Mouse (Mus musculus) CH12.LX (cell line): ENCODE results near the gene Calcb. TPM values are rescaled to one million over a fixed set of nuclear protein-coding genes. Genes with fewer than 3 reads are reported as not detected.

Source experiments
- DNase-seq: peaks from one replicate; pipeline ENCODE4 v3.0.0-alpha.2; 2013; ENCODE audit errors: extremely low read depth
- H3K27ac ChIP-seq: 2 replicates; pipeline ENCODE4 v1.5.1; 2012; ENCODE audit warnings: low read depth, mild to moderate bottlenecking, control low read depth, moderate library complexity; ENCODE audit not compliant: insufficient read depth
- H3K27me3 ChIP-seq: replicated peaks from 2 replicates; pipeline ENCODE3; 2012; ENCODE audit warnings: inconsistent platforms
- H3K36me3 ChIP-seq, 2 experiments: replicated peaks in 1 of 2; 2 replicates each; pipeline versions ENCODE3 to v1.6.1; 2012; ENCODE audit warnings: inconsistent platforms in 1 of 2, low read length in 1 of 2, mild to moderate bottlenecking in 1 of 2, mixed read lengths in 1 of 2, moderate library complexity in 1 of 2; ENCODE audit not compliant: control insufficient read depth in 1 of 2, insufficient read depth in 1 of 2
- H3K4me1 ChIP-seq, 2 experiments: 2 replicates each; pipeline ENCODE4 v1.6.1; 2012; ENCODE audit warnings: inconsistent platforms in 1 of 2, moderate library complexity in 1 of 2; ENCODE audit not compliant: insufficient read depth in 2 of 2, control insufficient read depth in 1 of 2
- H3K4me2 ChIP-seq: 2 replicates; pipeline ENCODE4 v1.6.1; 2012; ENCODE audit warnings: low read depth, mild to moderate bottlenecking, control low read depth; ENCODE audit not compliant: poor library complexity, insufficient read depth, severe bottlenecking
- H3K4me3 ChIP-seq, 3 experiments: fragments of 150-350 bp in 1 of 3; sonication (generic) in 1 of 3; replicated peaks in 1 of 3; 2 replicates each; pipeline versions ENCODE3 to v1.5.1; 2011 to 2012; ENCODE audit warnings: low read depth in 2 of 3, low read length in 2 of 3, mild to moderate bottlenecking in 2 of 3, moderate library complexity in 2 of 3, control low read depth in 1 of 3, improper control_type of control experiment in 1 of 3, inconsistent platforms in 1 of 3, mixed read lengths in 1 of 3; ENCODE audit not compliant: poor library complexity in 1 of 3
- H3K79me2 ChIP-seq: replicated peaks from 2 replicates; pipeline ENCODE4 v1.6.1; 2012; ENCODE audit warnings: mild to moderate bottlenecking, moderate library complexity; ENCODE audit not compliant: control insufficient read depth, poor library complexity, insufficient read depth, severe bottlenecking; ENCODE audit errors: extremely low read depth
- H3K9ac ChIP-seq: 2 replicates; pipeline ENCODE4 v1.6.1; 2012; ENCODE audit warnings: low read depth, mild to moderate bottlenecking, control low read depth, moderate library complexity; ENCODE audit not compliant: insufficient read depth
- H3K9me3 ChIP-seq: replicated peaks from 2 replicates; pipeline ENCODE3; 2012; ENCODE audit warnings: low read length, inconsistent platforms, mixed read lengths
- CHD1 ChIP-seq: IDR thresholded peaks from 2 replicates; pipeline ENCODE4 v1.6.1; 2012; ENCODE audit warnings: low read depth, low read length, improper control_type of control experiment, inconsistent platforms
- CHD2 ChIP-seq: IDR thresholded peaks from 2 replicates; pipeline ENCODE4 v1.6.1; 2011; ENCODE audit warnings: low read length, improper control_type of control experiment
- CTCF ChIP-seq, 2 experiments: IDR thresholded peaks in 1 of 2; conservative IDR thresholded peaks in 1 of 2; 2 replicates each; pipeline ENCODE4 v1.5.1; 2011 to 2012; ENCODE audit warnings: low read depth in 2 of 2, low read length in 2 of 2, improper control_type of control experiment in 1 of 2, inconsistent platforms in 1 of 2, mild to moderate bottlenecking in 1 of 2, moderate library complexity in 1 of 2
- E2F4 ChIP-seq: IDR thresholded peaks from 2 replicates; pipeline ENCODE4 v1.6.1; 2011; ENCODE audit warnings: low read depth, low read length, improper control_type of control experiment; ENCODE audit not compliant: insufficient replicate concordance
- ELF1 ChIP-seq: IDR thresholded peaks from 2 replicates; pipeline ENCODE4 v1.6.1; 2014; ENCODE audit warnings: low read depth, mild to moderate bottlenecking, inconsistent platforms, low read length, improper control_type of control experiment
- EP300 ChIP-seq: IDR thresholded peaks from 2 replicates; pipeline ENCODE4 v1.6.1; 2011; ENCODE audit warnings: low read length, improper control_type of control experiment
- ETS1 ChIP-seq: conservative IDR thresholded peaks from 2 replicates; pipeline ENCODE4 v1.6.1; 2012; ENCODE audit warnings: low read depth, mild to moderate bottlenecking, inconsistent platforms, low read length, improper control_type of control experiment, moderate library complexity
- GABPA ChIP-seq: IDR thresholded peaks from 2 replicates; pipeline ENCODE4 v1.6.1; 2012; ENCODE audit warnings: low read depth, low read length, improper control_type of control experiment, inconsistent platforms; ENCODE audit not compliant: insufficient replicate concordance
- JUN ChIP-seq: IDR thresholded peaks from 2 replicates; pipeline ENCODE4 v1.6.1; 2011; ENCODE audit warnings: low read depth, mild to moderate bottlenecking, low read length, improper control_type of control experiment, moderate library complexity; ENCODE audit not compliant: insufficient read depth
- KAT2A ChIP-seq: IDR thresholded peaks from 2 replicates; pipeline ENCODE4 v1.6.1; 2012; ENCODE audit warnings: low read length, improper control_type of control experiment, inconsistent platforms; ENCODE audit not compliant: insufficient replicate concordance
- MAFK ChIP-seq: IDR thresholded peaks from 2 replicates; pipeline ENCODE4 v1.6.1; 2011; ENCODE audit warnings: low read length, improper control_type of control experiment; ENCODE audit not compliant: insufficient replicate concordance
- MAX ChIP-seq: IDR thresholded peaks from 2 replicates; pipeline ENCODE4 v1.6.1; 2011; ENCODE audit warnings: low read length, improper control_type of control experiment
- MAZ ChIP-seq: IDR thresholded peaks from 2 replicates; pipeline ENCODE4 v1.6.1; 2012; ENCODE audit warnings: low read depth, mild to moderate bottlenecking, inconsistent platforms, low read length, improper control_type of control experiment, moderate library complexity
- MXI1 ChIP-seq: IDR thresholded peaks from 2 replicates; pipeline ENCODE4 v1.6.1; 2011; ENCODE audit warnings: mild to moderate bottlenecking, low read depth, low read length, improper control_type of control experiment
- MYC ChIP-seq: IDR thresholded peaks from 2 replicates; pipeline ENCODE4 v1.6.1; 2011; ENCODE audit warnings: low read depth, mild to moderate bottlenecking, improper control_type of control experiment, low read length
- NELFE ChIP-seq: IDR thresholded peaks from 2 replicates; pipeline ENCODE4 v1.6.1; 2011; ENCODE audit warnings: low read depth, low read length, improper control_type of control experiment
- NRF1 ChIP-seq: IDR thresholded peaks from 2 replicates; pipeline ENCODE4 v1.6.1; 2014; ENCODE audit warnings: low read depth, mild to moderate bottlenecking, inconsistent platforms, low read length, improper control_type of control experiment, moderate library complexity
- POLR2A ChIP-seq: IDR thresholded peaks from 2 replicates; pipeline ENCODE4 v1.6.1; 2011; ENCODE audit warnings: low read depth, mild to moderate bottlenecking, improper control_type of control experiment, low read length
- POLR2AphosphoS2 ChIP-seq: IDR thresholded peaks from 2 replicates; pipeline ENCODE4 v1.6.1; 2011; ENCODE audit warnings: low read depth, low read length, improper control_type of control experiment
- RCOR1 ChIP-seq: conservative IDR thresholded peaks from 2 replicates; pipeline ENCODE4 v1.6.1; 2012; ENCODE audit warnings: low read depth, mild to moderate bottlenecking, inconsistent platforms, low read length, improper control_type of control experiment
- SMC3 ChIP-seq: IDR thresholded peaks from 2 replicates; pipeline ENCODE4 v1.6.1; 2011; ENCODE audit warnings: low read depth, low read length, improper control_type of control experiment
- TCF12 ChIP-seq: IDR thresholded peaks from 2 replicates; pipeline ENCODE4 v1.6.1; 2014; ENCODE audit warnings: low read depth, mild to moderate bottlenecking, inconsistent platforms, low read length, improper control_type of control experiment
- USF1 ChIP-seq: IDR thresholded peaks from 2 replicates; pipeline ENCODE4 v1.6.1; 2014; ENCODE audit warnings: low read depth, mild to moderate bottlenecking, inconsistent platforms, low read length, improper control_type of control experiment
- USF2 ChIP-seq: conservative IDR thresholded peaks from 2 replicates; pipeline ENCODE4 v1.6.1; 2011; ENCODE audit warnings: low read depth, low read length, improper control_type of control experiment
- ZKSCAN1 ChIP-seq: IDR thresholded peaks from 2 replicates; pipeline ENCODE4 v1.6.1; 2012; ENCODE audit warnings: low read depth, inconsistent platforms, low read length, improper control_type of control experiment, borderline replicate concordance
- ZMIZ1 ChIP-seq: IDR thresholded peaks from 2 replicates; pipeline ENCODE4 v1.6.1; 2012; ENCODE audit warnings: low read depth, mild to moderate bottlenecking, inconsistent platforms, low read length, improper control_type of control experiment
- ZNF384 ChIP-seq: IDR thresholded peaks from 2 replicates; pipeline ENCODE4 v1.6.1; 2012; ENCODE audit warnings: low read depth, low read length, improper control_type of control experiment, inconsistent platforms
- dilution Hi-C: fragments of 300-500 bp; cut with MboI; formaldehyde crosslinking; loops from 2 replicates; pipeline ENCODE4 v1.14.3; 2020; ENCODE audit warnings: low sequenced_read_pairs; ENCODE audit not compliant: extremely low pct_unique_long_range_greater_than_20kb, extremely low pct_ligation_motif_present
- in situ Hi-C: fragments of 300-500 bp; cut with MboI; formaldehyde crosslinking; loops from 3 replicates; pipeline ENCODE4 v1.14.3; 2019; ENCODE audit warnings: low sequenced_read_pairs, low pct_ligation_motif_present, low pct_unique_long_range_greater_than_20kb, mixed read lengths
- polyA plus RNA-seq: library from polyadenylated mRNA; unstranded; fragments of >175 nt; gene quantifications from 2 replicates; pipeline ENCODE4 v1.2.1, GENCODE M21; 2012; ENCODE audit warnings: low read depth; ENCODE audit not compliant: insufficient read length
- total RNA-seq, 2 experiments: library from RNA; depleted of rRNA; stranded (reverse); fragments of 300-350 nt in 1 of 2; fragments of >200 nt in 1 of 2; gene quantifications; 2 replicates each; pipeline ENCODE4 v1.2.3; 2012 to 2014

Calcb gene
- total and polyA plus RNA-seq, 3 experiments, result not detected

DNA sequence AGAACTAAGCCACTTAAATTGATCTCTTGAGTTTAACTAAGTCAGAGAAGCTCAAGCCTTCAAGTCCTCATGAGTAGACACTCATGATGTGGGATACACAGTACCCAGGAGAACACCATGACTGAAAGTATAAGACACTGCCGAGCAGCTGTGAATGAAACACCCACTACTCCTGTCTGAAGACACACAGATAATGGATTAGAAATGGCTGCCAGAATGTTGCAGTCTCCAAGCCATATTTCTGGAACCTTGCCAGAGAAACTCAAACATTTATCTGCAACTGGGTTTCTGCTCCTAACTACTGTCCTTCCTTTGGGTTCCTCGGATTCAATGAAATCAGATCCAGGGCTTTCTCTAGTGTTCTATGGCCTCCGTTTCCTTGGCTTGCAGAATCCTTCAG, 48.1 kb downstream of the Calcb start:
- Histone ChIP-seq H3K4me3 (no peak overlapping the region), H3K27me3 (no peaks in the 10 kb centered on the region), H3K9me3 (no peaks in the 10 kb centered on the region), H3K36me3 (no peaks in the 10 kb centered on the region), H3K79me2 (no peaks in the 10 kb centered on the region), H3K4me2 (no peak overlapping the region), H3K27ac (no peak overlapping the region), H3K9ac (no peak overlapping the region), H3K4me1 (peaks cover 0 to 12% of the 10 kb centered on the region in 2 experiments; a peak in 2 of 4 replicates)
- TF ChIP-seq NELFE (no peak), E2F4 (no peak), CHD2 (no peak), JUN (no peak), POLR2A (no peak), MAFK (no peak), USF2 (no peak), POLR2AphosphoS2 (no peak), ETS1 (no peak), ZNF384 (no peak), MAX (no peak), MXI1 (no peak), MAZ (no peak), ZMIZ1 (no peak), MYC (no peak), EP300 (no peak), KAT2A (no peak), ZKSCAN1 (no peak)
- DNase-seq, result no peak
- dilution Hi-C loops (no loop called here), in situ Hi-C loops (no loop called here)

DNA sequence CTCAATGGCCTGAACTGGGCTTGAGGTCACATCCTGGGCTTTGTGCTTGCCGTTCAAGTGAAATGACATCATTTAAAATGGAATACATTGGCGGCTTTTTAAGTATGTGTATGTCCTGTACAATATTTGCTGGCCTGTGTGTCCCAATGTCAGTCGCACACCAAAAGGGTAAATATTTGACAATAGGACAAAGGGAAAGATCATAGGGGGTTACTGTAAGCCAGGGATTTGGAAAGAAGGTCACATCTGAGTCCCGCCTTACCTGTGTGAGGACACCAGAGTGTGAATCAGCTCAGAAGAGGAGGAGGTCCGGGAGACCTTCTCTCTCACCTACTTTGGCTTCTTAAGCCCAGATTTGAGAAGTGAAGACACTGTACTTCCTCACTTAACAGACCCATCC, 50.1 kb downstream of the Calcb start:
- Histone ChIP-seq H3K27me3 (no peaks in the 10 kb centered on the region), H3K4me3 (no peak overlapping the region), H3K27ac (no peak overlapping the region), H3K4me1 (peaks cover 0 to 12% of the 10 kb centered on the region in 2 experiments; a peak in 2 of 4 replicates), H3K9ac (no peak overlapping the region), H3K36me3 (no peaks in the 10 kb centered on the region), H3K9me3 (no peaks in the 10 kb centered on the region), H3K4me2 (no peak overlapping the region), H3K79me2 (no peaks in the 10 kb centered on the region)
- in situ Hi-C loops (no loop called here), dilution Hi-C loops (no loop called here)
- TF ChIP-seq USF1 (no peak), NRF1 (no peak), ZKSCAN1 (no peak), KAT2A (no peak), CHD2 (no peak), CTCF (conservative IDR thresholded peaks at IDR 0.05 in 1 of 2, IDR thresholded peaks at IDR 0.05 in 1 of 2; ENCODE audit: low read depth in 2 of 2, low read length in 2 of 2) (no peak), ELF1 (no peak), GABPA (no peak), ZMIZ1 (no peak), SMC3 (no peak), MYC (no peak), MAZ (no peak), CHD1 (no peak), TCF12 (no peak), USF2 (no peak), JUN (no peak), RCOR1 (no peak)
- DNase-seq, result no peak
